Mouse (Mus musculus) heart, adult 2 months (tissue): ENCODE results near the gene Celf3.

Experiments
- CTCF ChIP-seq: fragments of 200-600 bp; IDR thresholded peaks from 2 replicates; pipeline ENCODE4 v1.8.1; 2022; ENCODE audit warnings: antibody characterized with exemption, mild to moderate bottlenecking, moderate library complexity
- EP300 ChIP-seq: fragments of 200-500 bp; IDR thresholded peaks from 2 replicates; pipeline ENCODE4 v1.6.1; 2011; ENCODE audit warnings: low read depth, low read length, control low read depth; ENCODE audit not compliant: insufficient read depth
- POLR2A ChIP-seq: fragments of 200-500 bp; IDR thresholded peaks from 2 replicates; pipeline ENCODE4 v1.6.1; 2011; ENCODE audit warnings: mild to moderate bottlenecking, low read depth, low read length, control low read depth; ENCODE audit not compliant: insufficient read depth

- TF ChIP-seq CTCF: no peak
- TF ChIP-seq POLR2A: no peak
- no peak for TF ChIP-seq EP300
These were observed 5.0 kb upstream of the Celf3 start for GRCm38 (mm10) chr3:94473115-94473505.
